Mouse (Mus musculus) spleen, embryonic (tissue): ENCODE measurements at regions not wholly inside any gene's neighbourhood (a gene's known extent, or its start where the extent isn't known, plus 50 kb on each side); places are given as distances from the start of the nearest gene placed in this dataset.

Source experiments
- CTCF ChIA-PET: fragments of 350-600 bp; sonication (Branson Sonifier 250); formaldehyde crosslinking; loops from one replicate; lab custom pipeline; 2022; lab: Charles Lee

GRCm38 (mm10) chr10:17547986-17548385, 175.0 kb upstream of the Cited2 start:
- CTCF ChIA-PET, result no interaction called here

GRCm38 (mm10) chr10:17548629-17549580, 174.1 kb upstream of the Cited2 start:
- CTCF ChIA-PET, result interaction anchor here (0.6 kb wide), 1 partner anchor 318 kb away, joined by 16 read pairs; no protein-coding TSS in a partner anchor

- CTCF ChIA-PET, result no interaction called here
These were observed 173.0 kb upstream of the Cited2 start for GRCm38 (mm10) chr10:17549711-17550637.

- CTCF ChIA-PET, result no interaction called here
These were observed 172.4 kb upstream of the Cited2 start for GRCm38 (mm10) chr10:17550638-17551013.

- CTCF ChIA-PET, result no interaction called here
These were observed 171.1 kb upstream of the Cited2 start for GRCm38 (mm10) chr10:17551869-17552268.

- CTCF ChIA-PET, result no interaction called here
These were observed 170.7 kb upstream of the Cited2 start for GRCm38 (mm10) chr10:17552277-17552676.

GRCm38 (mm10) chr10:17556391-17556790, 166.6 kb upstream of the Cited2 start:
- CTCF ChIA-PET, result no interaction called here

GRCm38 (mm10) chr10:17559370-17559955, 163.6 kb upstream of the Cited2 start:
- CTCF ChIA-PET, result interaction anchor here (0.6 kb wide), 1 partner anchor 65 kb away, joined by 3 read pairs; no protein-coding TSS in a partner anchor

GRCm38 (mm10) chr10:17559980-17560379, 163.0 kb upstream of the Cited2 start:
- CTCF ChIA-PET, result interaction anchor here (0.6 kb wide), 1 partner anchor 65 kb away, joined by 3 read pairs; no protein-coding TSS in a partner anchor

- CTCF ChIA-PET, result no interaction called here
These were observed 161.6 kb upstream of the Cited2 start for GRCm38 (mm10) chr10:17561466-17561865.

- CTCF ChIA-PET, result no interaction called here
These were observed 161.0 kb upstream of the Cited2 start for GRCm38 (mm10) chr10:17561977-17562376.

- CTCF ChIA-PET, result interaction anchor here (0.6 kb wide), 1 partner anchor 22 kb away, joined by 6 read pairs; no protein-coding TSS in a partner anchor
These were observed 160.3 kb upstream of the Cited2 start for GRCm38 (mm10) chr10:17562410-17563350.

GRCm38 (mm10) chr10:17563351-17563749, 159.7 kb upstream of the Cited2 start:
- CTCF ChIA-PET, result interaction anchor here (0.6 kb wide), 1 partner anchor 23 kb away, joined by 6 read pairs; no protein-coding TSS in a partner anchor

GRCm38 (mm10) chr10:17564895-17565620, 158.0 kb upstream of the Cited2 start:
- CTCF ChIA-PET, result no interaction called here

- CTCF ChIA-PET, result interaction anchor here (0.6 kb wide), 2 partner anchors 45 to 201 kb away, joined by 3 read pairs; no protein-coding TSS in a partner anchor
These were observed 156.0 kb upstream of the Cited2 start for GRCm38 (mm10) chr10:17566975-17567374.

GRCm38 (mm10) chr10:17567631-17568030, 155.4 kb upstream of the Cited2 start:
- CTCF ChIA-PET, result interaction anchor here (0.6 kb wide), 1 partner anchor 202 kb away, joined by 3 read pairs; no protein-coding TSS in a partner anchor

- CTCF ChIA-PET, result no interaction called here
These were observed 153.4 kb upstream of the Cited2 start for GRCm38 (mm10) chr10:17569577-17570113.

- CTCF ChIA-PET, result no interaction called here
These were observed 148.1 kb upstream of the Cited2 start for GRCm38 (mm10) chr10:17574894-17575293.
